Mouse (Mus musculus): ENCODE results near the gene Txnrd2. TPM values are rescaled to one million over a fixed set of nuclear protein-coding genes. Genes with fewer than 3 reads are reported as not detected.
A peak's percentile ranks its signal among the peaks of the same experiment; 100 is the strongest.

The Txnrd2 gene
- polyA plus RNA-seq, 1 experiment from 2014 or later = 23.3 TPM

DNA sequence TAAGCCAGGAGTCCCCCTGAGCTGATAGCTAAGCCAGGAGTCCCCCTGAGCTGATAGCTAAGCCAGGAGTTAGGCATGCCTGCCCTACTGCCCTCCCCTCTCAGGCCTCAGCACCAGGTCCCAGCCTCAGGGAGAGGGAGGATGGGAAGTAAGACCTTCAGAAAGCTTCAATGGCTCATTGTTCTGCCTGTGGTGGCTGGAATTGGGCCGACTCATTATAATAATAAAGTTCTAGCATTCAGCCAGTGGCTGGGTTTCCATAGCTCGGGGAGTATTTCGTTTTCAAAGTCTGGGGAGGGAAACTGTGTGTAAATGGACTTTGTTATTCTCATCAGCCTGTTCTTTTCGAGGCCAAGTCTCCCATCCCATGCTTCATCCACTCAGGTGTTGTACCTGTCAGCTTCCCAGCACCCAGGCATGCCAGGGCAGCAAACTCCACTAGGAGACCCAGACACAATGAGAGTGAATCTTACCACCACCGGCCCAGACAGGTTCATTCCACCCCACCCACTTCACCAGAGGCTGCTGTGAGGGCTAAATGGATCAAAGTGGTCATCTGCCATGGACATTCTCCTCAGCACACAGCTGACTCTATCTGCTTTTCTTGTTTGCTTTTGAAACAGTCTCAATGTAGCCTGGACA, 58.7 kb downstream of the Txnrd2 start:
- ATAC-seq (ENCODE audit: low FRiP score) = no peak
- Histone ChIP-seq H3K36me3 (replicated peaks) (no peaks in the 10 kb centered on the region), H3K9ac (no peak overlapping the region), H3K4me3 (replicated peaks) (no peak overlapping the region), H3K9me3 (no peaks in the 10 kb centered on the region), H3K27ac (peak overlapping the region; percentile 6; the same call in 1 of the 2 replicates), H3K4me1 (peaks cover 18% of the 10 kb centered on the region), H3K4me2 (no peak overlapping the region), H3K27me3 (no peaks in the 10 kb centered on the region)
- WGBS = 12% methylated on average over 5 of the region's 5 CpGs

- no peaks in the 10 kb centered on the region for H3K27me3 ChIP-seq
- H3K9ac ChIP-seq = no peak overlapping the region
- no peak for ATAC-seq (ENCODE audit: low FRiP score)
- H3K27ac ChIP-seq = no peak overlapping the region
- 98% methylated on average over 2 of the region's 2 CpGs for WGBS
- no peaks in the 10 kb centered on the region for H3K36me3 ChIP-seq (replicated peaks)
- H3K9me3 ChIP-seq = no peaks in the 10 kb centered on the region
- no peak overlapping the region for H3K4me3 ChIP-seq (replicated peaks)
- H3K4me1 ChIP-seq = peaks cover 18% of the 10 kb centered on the region
- H3K4me2 ChIP-seq = no peak overlapping the region
Observed at GRCm38 (mm10) chr16:18486126-18486525, 59.9 kb downstream of the Txnrd2 start.

GRCm38 (mm10) chr16:18490281-18490680, 64.1 kb downstream of the Txnrd2 start:
- H3K27ac ChIP-seq = no peak overlapping the region
- H3K4me2 ChIP-seq = no peak overlapping the region
- WGBS = 95% methylated on average over 3 of the region's 3 CpGs
- H3K9ac ChIP-seq = no peak overlapping the region
- no peak for ATAC-seq (ENCODE audit: low FRiP score)
- no peaks in the 10 kb centered on the region for H3K27me3 ChIP-seq
- 0 out of 2 replicates have a peak, but pooled peaks cover under 1% of the 10 kb centered on the region for H3K4me1 ChIP-seq
- no peaks in the 10 kb centered on the region for H3K36me3 ChIP-seq (replicated peaks)
- no peaks in the 10 kb centered on the region for H3K9me3 ChIP-seq
- H3K4me3 ChIP-seq (replicated peaks) = no peak overlapping the region

DNA sequence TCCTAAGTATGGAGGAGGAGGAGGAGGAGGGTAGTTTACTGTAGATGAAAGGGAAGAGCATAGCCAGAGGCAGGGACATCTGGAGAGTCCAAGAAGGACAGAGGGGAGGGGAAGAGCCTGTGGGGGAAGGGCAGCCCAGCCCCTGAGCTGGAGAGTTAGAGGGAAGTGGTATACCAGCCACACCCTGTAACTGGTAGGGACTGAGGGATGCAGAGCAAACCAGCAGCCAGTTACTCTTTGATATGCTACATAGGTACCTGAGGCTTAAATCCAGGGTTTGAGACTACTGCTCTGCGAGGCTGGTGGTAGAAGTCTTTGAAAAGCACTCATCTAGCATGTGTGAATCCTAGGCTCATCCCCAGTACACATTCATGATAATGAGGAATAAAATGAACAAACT, 64.7 kb downstream of the Txnrd2 start:
- Histone ChIP-seq H3K4me1 (no peaks in the 10 kb centered on the region), H3K4me3 (replicated peaks) (no peak overlapping the region), H3K27me3 (no peaks in the 10 kb centered on the region), H3K27ac (no peak overlapping the region), H3K9ac (no peak overlapping the region), H3K9me3 (no peaks in the 10 kb centered on the region), H3K4me2 (no peak overlapping the region), H3K36me3 (replicated peaks) (no peaks in the 10 kb centered on the region)
- WGBS = 58% methylated on average over 1 of the region's 1 CpGs
- no peak for ATAC-seq (ENCODE audit: low FRiP score)

GRCm38 (mm10) chr16:18497865-18498515, 71.8 kb downstream of the Txnrd2 start:
- Histone ChIP-seq H3K4me2 (peak overlapping the region; percentile 88), H3K9me3 (no peaks in the 10 kb centered on the region), H3K27ac (peak overlapping the region; percentile 93), H3K9ac (peak overlapping the region; percentile 74), H3K27me3 (no peaks in the 10 kb centered on the region), H3K4me3 (replicated peaks) (peak overlapping the region; percentile 67), H3K36me3 (replicated peaks) (peaks cover 19% of the 10 kb centered on the region), H3K4me1 (peaks cover 18% of the 10 kb centered on the region)
- 5% methylated on average over 6 of the region's 6 CpGs for whole genome bisulfite sequencing
- no peak; the same call in 1 of the 2 replicates for ATAC-seq (ENCODE audit: low FRiP score)

- H3K4me3 ChIP-seq (replicated peaks) = peak within 1 kb of the TSS; percentile 67
- H3K27ac ChIP-seq = peak within 1 kb of the TSS; percentile 93
- WGBS = under 1% methylated on average over 51 of the region's 51 CpGs
- H3K36me3 ChIP-seq (replicated peaks) = peaks cover 19% of the 10 kb centered on the region
- H3K9me3 ChIP-seq = no peaks in the 10 kb centered on the region
- ATAC-seq (ENCODE audit: low FRiP score) = peak; percentile 98
- H3K27me3 ChIP-seq = no peaks in the 10 kb centered on the region
- H3K9ac ChIP-seq = peak within 1 kb of the TSS; percentile 74
- H3K4me2 ChIP-seq = peak within 1 kb of the TSS; percentile 88
- H3K4me1 ChIP-seq = peaks cover 18% of the 10 kb centered on the region
Observed at GRCm38 (mm10) chr16:18498558-18498990, 72.4 kb downstream of the Txnrd2 start, which contains the start of the genes Gnb1l and Rtl10. TSS of gene Gnb1l (plus strand) at chr16:18498713. TSS of gene Rtl10 (plus strand) at chr16:18498901.

- Histone ChIP-seq H3K4me3 (replicated peaks) (peak overlapping the region; percentile 67), H3K4me1 (peaks cover 18% of the 10 kb centered on the region), H3K9ac (peak overlapping the region; percentile 74), H3K9me3 (no peaks in the 10 kb centered on the region), H3K4me2 (peak overlapping the region; percentile 88), H3K36me3 (replicated peaks) (peaks cover 19% of the 10 kb centered on the region), H3K27me3 (no peaks in the 10 kb centered on the region), H3K27ac (peak overlapping the region; percentile 93)
- WGBS = under 1% methylated on average over 24 of the region's 24 CpGs
- ATAC-seq (ENCODE audit: low FRiP score) = no peak
Observed at GRCm38 (mm10) chr16:18498996-18499395, 72.8 kb downstream of the Txnrd2 start.

- no peaks in the 10 kb centered on the region for H3K9me3 ChIP-seq
- 96% methylated on average over 6 of the region's 6 CpGs for WGBS
- H3K9ac ChIP-seq = no peak overlapping the region
Observed at GRCm38 (mm10) chr16:18501531-18501930, 75.3 kb downstream of the Txnrd2 start.

DNA sequence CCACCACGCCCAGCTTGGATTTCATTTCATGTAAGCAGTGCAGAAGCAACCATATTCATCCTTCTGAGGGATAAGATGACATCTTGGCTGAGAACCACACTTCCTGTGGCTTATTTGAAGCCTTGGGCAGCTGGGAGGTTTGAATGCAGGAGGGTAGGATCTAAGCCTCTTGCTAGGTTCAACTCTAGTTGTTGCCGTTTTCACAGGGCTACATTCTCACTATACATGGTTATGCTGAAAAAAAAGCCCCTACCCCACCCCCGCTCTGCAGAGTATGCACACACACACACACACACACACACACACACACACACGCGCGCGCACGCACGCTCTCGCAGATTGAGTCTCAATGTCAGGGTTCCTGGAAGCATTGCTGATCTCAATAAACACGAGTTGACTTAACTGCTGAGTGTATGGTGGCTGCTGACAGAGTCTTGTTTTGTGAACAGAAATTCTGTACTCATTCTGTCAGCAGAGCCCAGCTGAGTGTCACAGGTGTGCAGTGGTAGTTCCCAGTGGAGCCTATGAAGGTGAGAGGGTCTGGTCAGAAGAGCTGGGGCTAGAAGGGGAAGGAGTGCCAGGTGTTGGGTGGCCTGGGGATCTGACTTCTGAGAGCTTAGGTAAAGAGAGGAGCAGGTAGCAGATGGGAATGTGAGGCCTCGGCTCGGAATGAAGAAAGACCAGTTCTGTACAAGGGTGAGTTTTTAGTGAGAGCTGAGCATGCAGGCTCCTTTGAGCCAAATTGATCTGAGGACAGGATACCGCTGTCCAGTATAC, 77.6 kb downstream of the Txnrd2 start:
- no peak for ATAC-seq (ENCODE audit: low FRiP score)
- no peak overlapping the region for H3K4me2 ChIP-seq
- H3K27ac ChIP-seq = no peak overlapping the region
- H3K27me3 ChIP-seq = no peaks in the 10 kb centered on the region
- WGBS = 95% methylated on average over 14 of the region's 14 CpGs
- H3K9me3 ChIP-seq = no peaks in the 10 kb centered on the region
- peaks cover 13% of the 10 kb centered on the region for H3K4me1 ChIP-seq
- H3K4me3 ChIP-seq (replicated peaks) = no peak overlapping the region
- H3K9ac ChIP-seq = no peak overlapping the region
- peaks cover 19% of the 10 kb centered on the region for H3K36me3 ChIP-seq (replicated peaks)

More at GRCm38 (mm10) chr16:18501531-18501930, 75.3 kb downstream of the Txnrd2 start:
- peaks cover 19% of the 10 kb centered on the region for H3K36me3 ChIP-seq (replicated peaks)
- H3K4me3 ChIP-seq (replicated peaks) = no peak overlapping the region
- peaks cover 18% of the 10 kb centered on the region for H3K4me1 ChIP-seq
- H3K27ac ChIP-seq = no peak overlapping the region
- ATAC-seq (ENCODE audit: low FRiP score) = no peak
- no peak overlapping the region for H3K4me2 ChIP-seq
- no peaks in the 10 kb centered on the region for H3K27me3 ChIP-seq

DNA sequence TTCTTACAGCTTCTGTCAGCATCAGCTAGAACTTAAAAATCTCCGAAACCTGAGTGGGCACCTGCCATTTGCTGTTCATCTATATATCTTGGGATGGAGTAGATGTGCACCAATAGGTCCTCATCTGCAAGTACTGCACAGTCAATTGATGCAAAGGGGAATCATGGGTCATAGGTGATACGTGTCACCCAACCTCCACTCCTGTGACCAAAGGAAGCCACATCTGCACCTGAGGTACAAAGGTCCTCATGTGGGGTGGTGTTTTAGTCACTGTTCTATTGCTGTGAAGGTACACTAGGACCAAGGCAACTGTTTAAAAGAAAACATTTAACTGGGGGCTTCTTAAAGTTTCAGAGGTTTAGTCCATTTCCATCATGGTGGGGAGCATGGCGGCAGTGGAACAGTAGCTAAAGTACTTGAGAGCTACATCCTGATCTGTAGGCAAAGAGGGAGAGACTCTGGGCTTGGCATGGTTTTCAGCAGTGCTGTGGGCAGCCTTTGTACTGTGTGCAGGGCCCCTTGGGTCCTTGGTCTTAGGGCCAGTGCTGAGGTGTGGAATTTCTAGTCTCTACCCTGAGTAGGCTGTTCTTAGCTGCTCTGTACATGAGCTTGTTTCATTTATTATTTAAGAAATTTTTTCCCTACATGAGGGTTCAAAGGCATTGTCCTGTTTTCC, 80.5 kb downstream of the Txnrd2 start:
- H3K27me3 ChIP-seq = no peaks in the 10 kb centered on the region
- no peak for ATAC-seq (ENCODE audit: low FRiP score)
- no peaks in the 10 kb centered on the region for H3K9me3 ChIP-seq
- peaks cover 8% of the 10 kb centered on the region; the same call in 1 of the 2 replicates for H3K4me1 ChIP-seq
- no peak overlapping the region for H3K4me3 ChIP-seq (replicated peaks)
- no peak overlapping the region for H3K9ac ChIP-seq
- H3K36me3 ChIP-seq (replicated peaks) = peaks cover 10% of the 10 kb centered on the region
- H3K4me2 ChIP-seq = no peak overlapping the region
- WGBS = 92% methylated on average over 3 of the region's 3 CpGs
- no peak overlapping the region for H3K27ac ChIP-seq

GRCm38 (mm10) chr16:18507200-18507549, 81.0 kb downstream of the Txnrd2 start:
- Histone ChIP-seq H3K9ac (no peak overlapping the region), H3K27ac (no peak overlapping the region), H3K9me3 (no peaks in the 10 kb centered on the region), H3K27me3 (no peaks in the 10 kb centered on the region), H3K4me1 (peaks cover 8% of the 10 kb centered on the region; the same call in 1 of the 2 replicates), H3K4me3 (replicated peaks) (no peak overlapping the region), H3K36me3 (replicated peaks) (peaks cover 5% of the 10 kb centered on the region), H3K4me2 (no peak overlapping the region)
- ATAC-seq (ENCODE audit: low FRiP score) = no peak
- WGBS = 78% methylated on average over 1 of the region's 1 CpGs

DNA sequence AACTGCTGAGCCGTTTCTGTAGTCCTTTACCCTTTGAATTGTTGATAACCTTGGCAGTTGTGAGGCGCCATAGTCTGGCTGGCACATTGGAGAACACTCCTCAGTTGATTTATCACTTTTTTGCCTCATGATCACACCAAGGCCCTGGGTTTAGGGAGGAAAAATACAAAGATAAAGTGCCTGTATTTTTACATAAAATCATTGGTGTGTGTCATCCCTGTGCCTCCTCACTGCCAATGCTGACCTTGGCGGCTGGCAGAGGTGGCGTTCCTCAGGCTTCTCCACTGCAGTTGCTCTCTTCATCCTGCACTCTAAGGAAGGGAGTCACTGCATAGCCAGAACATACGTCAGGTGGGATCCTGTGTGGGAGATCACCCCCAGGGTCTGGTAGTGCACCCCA, 85.6 kb downstream of the Txnrd2 start:
- Histone ChIP-seq H3K4me2 (no peak overlapping the region), H3K27ac (no peak overlapping the region), H3K9ac (no peak overlapping the region), H3K4me3 (replicated peaks) (no peak overlapping the region), H3K4me1 (peaks cover 8% of the 10 kb centered on the region; the same call in 1 of the 2 replicates), H3K36me3 (replicated peaks) (no peaks in the 10 kb centered on the region), H3K9me3 (no peaks in the 10 kb centered on the region), H3K27me3 (no peaks in the 10 kb centered on the region)
- 87% methylated on average over 5 of the region's 5 CpGs for WGBS
- no peak for ATAC-seq (ENCODE audit: low FRiP score)
